Mouse (Mus musculus) megakaryocyte, embryonic 14.5 days (primary cell): ENCODE data around the gene Emc6.

Source experiments
- FLI1 ChIP-seq: IDR thresholded peaks from 2 replicates; pipeline ENCODE4 v1.6.1; 2012; ENCODE audit warnings: low read length, inconsistent platforms, mixed read lengths
- GATA1 ChIP-seq: IDR thresholded peaks from 3 replicates; pipeline ENCODE4 v1.6.1; 2012; ENCODE audit warnings: mixed read lengths, low read length, inconsistent platforms, borderline replicate concordance

DNA sequence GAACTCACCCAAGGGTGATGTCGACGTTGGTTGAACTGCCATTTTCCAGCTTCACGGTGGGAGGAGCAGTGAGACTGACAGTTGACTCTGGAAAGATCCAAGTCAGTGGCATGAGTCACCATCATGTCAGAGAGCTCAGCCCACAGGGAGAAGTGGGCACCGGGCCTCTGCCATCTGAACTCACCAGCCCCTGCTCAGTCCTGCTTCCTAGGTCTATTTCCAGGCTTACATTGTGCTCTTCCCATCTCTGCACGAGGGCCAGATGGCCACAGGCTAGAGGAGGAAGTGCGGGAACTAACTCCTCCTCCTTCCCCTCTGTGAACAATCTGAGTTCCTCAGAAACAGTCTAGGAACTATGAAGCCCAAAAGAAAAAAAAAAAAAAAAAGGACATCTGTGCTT, 16.2 kb upstream of the Emc6 start:
- TF ChIP-seq GATA1: no peak
- TF ChIP-seq FLI1: no peak
